Mouse (Mus musculus): ENCODE results near the gene Dbndd1.
"Not testable (repeated sequence)": the region's sequence is repeated elsewhere in the genome, so short reads cannot be mapped to it uniquely, and the experiment has no call there.

Dbndd1 gene

GRCm38 (mm10) chr8:123492898-123493297, 22.4 kb downstream of the Dbndd1 start:
- DNase-seq: no peak

- no peak for DNase-seq
Observed at GRCm38 (mm10) chr8:123491280-123492075, 23.8 kb downstream of the Dbndd1 start.

- no peak for DNase-seq
Observed at GRCm38 (mm10) chr8:123482627-123483026, 32.6 kb downstream of the Dbndd1 start.

- no peak for DNase-seq
Observed at GRCm38 (mm10) chr8:123478456-123479218, 36.6 kb downstream of the Dbndd1 start.

GRCm38 (mm10) chr8:123477737-123478258, 37.5 kb downstream of the Dbndd1 start, which contains the start of gene Afg3l1:
Gene Afg3l1, plus strand, starts transcription at chr8:123477903.
- peak; percentile 94 to 96 for DNase-seq

- no peak for DNase-seq
Observed at GRCm38 (mm10) chr8:123476911-123477736, 38.1 kb downstream of the Dbndd1 start.

GRCm38 (mm10) chr8:123474549-123474948, 40.7 kb downstream of the Dbndd1 start:
- DNase-seq: not testable (repeated sequence)

GRCm38 (mm10) chr8:123472991-123473390, 42.3 kb downstream of the Dbndd1 start:
- not testable (repeated sequence) for DNase-seq

- no peak for DNase-seq
Observed at GRCm38 (mm10) chr8:123467476-123467875, 47.8 kb downstream of the Dbndd1 start.

GRCm38 (mm10) chr8:123463651-123464050, 51.6 kb downstream of the Dbndd1 start:
- DNase-seq: no peak

All from kidney, postnatal 25 days (tissue).